9 mouse cellular contexts compared by ENCODE assay signal in the genomic region with DNA sequence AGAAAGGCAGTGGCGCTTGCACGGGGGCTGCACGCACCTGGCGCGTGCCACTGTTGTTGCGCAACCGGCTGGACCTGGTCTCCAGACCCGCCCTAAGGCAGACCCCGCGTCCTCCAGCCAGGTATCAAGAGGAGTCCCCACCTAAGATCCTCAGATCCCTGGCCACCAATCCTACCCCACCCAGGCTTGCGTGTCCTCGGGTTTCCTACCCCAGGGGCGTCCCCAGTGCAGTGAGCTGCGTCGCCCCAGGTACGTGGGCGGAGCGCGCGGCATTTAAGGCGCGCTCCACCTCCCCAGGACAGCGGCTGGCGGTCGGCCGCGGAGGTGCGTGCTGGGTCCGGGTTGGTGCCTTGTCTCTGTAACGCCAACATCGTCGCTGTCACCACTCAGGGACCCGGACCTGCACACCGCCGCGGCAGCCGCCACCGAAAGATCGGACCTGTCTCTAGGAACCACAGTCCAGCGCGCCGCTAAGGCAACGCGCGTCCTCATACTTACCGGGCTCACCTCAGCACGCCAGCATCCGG. TPM values are rescaled to one million over a fixed set of nuclear protein-coding genes. Genes with fewer than 3 reads are reported as not detected.
DNase-seq lines count a peak whose midpoint lies in the region; ATAC-seq and TF ChIP-seq lines count a peak whose summit lies in the region.
"Had no signal": no experiment of that assay in that cellular context is flagged by ENCODE, and none has a peak within 500 bp of the region (broad histone marks: within the 10 kb centered on the region; RNA-seq: fewer than 3 reads in every experiment).

A gene (plus strand): TSS at position 358 of the 527 bp plus-strand sequence.

- H3K4me3 ChIP-seq in ES-Bruce4 (ENCODE audit: low read depth, low read length) = peak within 1 kb of the TSS; percentile 63
- peak within 1 kb of the TSS; percentile 45 for H3K4me3 ChIP-seq in forebrain, embryonic 15.5 days
- peak within 1 kb of the TSS; percentile 31 for H3K4me3 ChIP-seq in liver, embryonic 11.5 days (ENCODE audit: low read depth, low read length)
- peak within 1 kb of the TSS; percentile 37 for H3K4me3 ChIP-seq in stomach, postnatal 0 days (ENCODE audit: low read depth, low read length)
- H3K4me3 ChIP-seq: erythroblast, embryonic 14.5 days had no signal

- ATAC-seq in forebrain, embryonic 15.5 days (replicated peaks) = peak; percentile 58
- ATAC-seq in liver, embryonic 11.5 days (replicated peaks; ENCODE audit: low FRiP score) = no peak
- peak; percentile 45; the same call in 1 of the 2 replicates for ATAC-seq in stomach, postnatal 0 days (ENCODE audit: low FRiP score, low TSS enrichment)

- no peaks in the 10 kb centered on the region for H3K36me3 ChIP-seq in ES-Bruce4 (ENCODE audit: control insufficient read depth, insufficient read depth, low read length, poor library complexity, severe bottlenecking)
- H3K36me3 ChIP-seq in forebrain, embryonic 15.5 days = no peaks in the 10 kb centered on the region
- H3K36me3 ChIP-seq in liver, embryonic 11.5 days (ENCODE audit: control insufficient read depth, insufficient read depth, low read length) = no peaks in the 10 kb centered on the region
- no peaks in the 10 kb centered on the region for H3K36me3 ChIP-seq in stomach, postnatal 0 days (ENCODE audit: control insufficient read depth, insufficient read depth, low read length)

- no peaks in the 10 kb centered on the region for H3K9me3 ChIP-seq in ES-Bruce4 (replicated peaks; ENCODE audit: control insufficient read depth, insufficient read depth, low read length, poor library complexity, severe bottlenecking)
- no peaks in the 10 kb centered on the region for H3K9me3 ChIP-seq in forebrain, embryonic 15.5 days
- no peaks in the 10 kb centered on the region for H3K9me3 ChIP-seq in liver, embryonic 11.5 days (ENCODE audit: control insufficient read depth, low read length)
- H3K9me3 ChIP-seq in stomach, postnatal 0 days (ENCODE audit: control insufficient read depth, low read length) = no peaks in the 10 kb centered on the region

- peak; percentile 80; the same call in 1 of the 2 replicates for TF ChIP-seq EP300 in ES-Bruce4 (IDR thresholded peaks at IDR 0.05; ENCODE audit: insufficient read depth, low read depth, low read length)
- TF ChIP-seq EP300 in stomach, postnatal 0 days (optimal IDR thresholded peaks at IDR 0.05) = no peak

- H3K9ac ChIP-seq in ES-Bruce4 (ENCODE audit: low read depth, poor library complexity, severe bottlenecking) = 0 out of 2 replicates have a peak within 1 kb of the TSS, but pooled peaks have one; percentile 16
- peak within 1 kb of the TSS; percentile 40 for H3K9ac ChIP-seq in forebrain, embryonic 15.5 days (replicated peaks)
- H3K9ac ChIP-seq in liver, embryonic 11.5 days (ENCODE audit: low read depth, low read length) = no peak within 1 kb of the TSS
- H3K9ac ChIP-seq in stomach, postnatal 0 days (ENCODE audit: low read length) = no peak within 1 kb of the TSS

- peak within 1 kb of the TSS; percentile 84 for H3K4me2 ChIP-seq in forebrain, embryonic 15.5 days (replicated peaks)
- peak within 1 kb of the TSS; percentile 64 for H3K4me2 ChIP-seq in liver, embryonic 11.5 days
- H3K4me2 ChIP-seq in stomach, postnatal 0 days (replicated peaks; ENCODE audit: low read depth) = peak within 1 kb of the TSS; percentile 76

- peaks cover 2% of the 10 kb centered on the region; the same call in 1 of the 2 replicates for H3K27me3 ChIP-seq in ES-Bruce4 (ENCODE audit: control insufficient read depth, insufficient read depth, low read length, poor library complexity, severe bottlenecking)
- peaks cover 47% of the 10 kb centered on the region for H3K27me3 ChIP-seq in forebrain, embryonic 15.5 days
- peaks cover 58% of the 10 kb centered on the region for H3K27me3 ChIP-seq in liver, embryonic 11.5 days (replicated peaks; ENCODE audit: control insufficient read depth, insufficient read depth, low read length)
- 0 out of 2 replicates have a peak, but pooled peaks cover 3% of the 10 kb centered on the region for H3K27me3 ChIP-seq in stomach, postnatal 0 days (ENCODE audit: control insufficient read depth, insufficient read depth, low read length)

- no peak for TF ChIP-seq POLR2A in ES-Bruce4 (IDR thresholded peaks at IDR 0.05; ENCODE audit: insufficient read depth, low read length)

- TF ChIP-seq CTCF in ES-Bruce4 (IDR thresholded peaks at IDR 0.05; ENCODE audit: low read depth, low read length) = no peak
- TF ChIP-seq CTCF in stomach, postnatal 0 days (IDR thresholded peaks at IDR 0.05; ENCODE audit: low read depth) = no peak

- peaks cover 1% of the 10 kb centered on the region for H3K4me1 ChIP-seq in ES-Bruce4 (ENCODE audit: control insufficient read depth, insufficient read depth, low read length)
- peaks cover 14% of the 10 kb centered on the region for H3K4me1 ChIP-seq in forebrain, embryonic 15.5 days
- no peaks in the 10 kb centered on the region for H3K4me1 ChIP-seq in liver, embryonic 11.5 days (replicated peaks; ENCODE audit: control insufficient read depth, insufficient read depth, low read length)
- no peaks in the 10 kb centered on the region for H3K4me1 ChIP-seq in stomach, postnatal 0 days (replicated peaks; ENCODE audit: control insufficient read depth, insufficient read depth)

- DNase-seq in cerebellum, postnatal 14 days = peak; percentile 23 to 26
- no peak for DNase-seq in cerebellum, adult 11-12 months
- no peak for DNase-seq in liver, embryonic 11.5 days (ENCODE audit: low spot score)
- DNase-seq in stomach, postnatal 0 days (ENCODE audit: low spot score) = peak; percentile 37
- DNase-seq in left cerebral cortex, adult 8-10 months (ENCODE audit: low spot score in 2 of 2) = no peak
- no peak for DNase-seq in lung, postnatal 14 days

- no peak within 1 kb of the TSS for H3K27ac ChIP-seq in ES-Bruce4 (ENCODE audit: insufficient read depth, low read length)
- H3K27ac ChIP-seq in forebrain, embryonic 15.5 days (replicated peaks) = no peak within 1 kb of the TSS
- no peak within 1 kb of the TSS for H3K27ac ChIP-seq in liver, embryonic 11.5 days (ENCODE audit: low read depth, low read length)
- H3K27ac ChIP-seq in stomach, postnatal 0 days (replicated peaks) = no peak within 1 kb of the TSS

- under 1% methylated on average over 48 of the region's 48 CpGs for WGBS in forebrain, embryonic 15.5 days
- WGBS in liver, embryonic 11.5 days = 4% methylated on average over 48 of the region's 48 CpGs
- WGBS in stomach, postnatal 0 days = under 1% methylated on average over 48 of the region's 48 CpGs

RNA-seq across cellular contexts. Expression of the gene that starts here (rescaled TPM):
- polyA plus RNA-seq in ES-Bruce4 (2011; ENCODE audit: insufficient read depth, insufficient read length, low read depth, missing spikeins) = 1.7 and 1.9 TPM in 2 replicates
- polyA plus RNA-seq in forebrain, embryonic 15.5 days (2015; fragmentation: Nextera tagmentation; extraction: Ambion mirVana) = 0.14 and 0.15 TPM in 2 replicates
- 0.14 TPM in 1 of 2 replicates, not detected in the other for polyA plus RNA-seq in liver, embryonic 11.5 days (2014; fragmentation: Nextera tagmentation; extraction: Ambion mirVana)
- 0.05 and 0.28 TPM in 2 replicates for polyA plus RNA-seq in stomach, postnatal 0 days (2015; fragmentation: Nextera tagmentation; extraction: Ambion mirVana)
- under 1 TPM in 2 of 4 experiments, not detected in 2; 0.30 to 0.57 TPM for total RNA-seq in left cerebral cortex, adult 8-10 months (2022)
- polyA plus RNA-seq: erythroblast, embryonic 14.5 days had no signal

Comparison
In these comparisons a context has a peak if more than half of its experiments do, and no peak if none do; other contexts are left out.
1. DNase-seq: peak in cerebellum, postnatal 14 days (2 of 2); none in cerebellum, adult 11-12 months (single experiment), liver, embryonic 11.5 days (single experiment), left cerebral cortex, adult 8-10 months (0 of 2) and lung, postnatal 14 days (single experiment).
2. Peak in ATAC-seq, H3K4me3 ChIP-seq, H3K9ac ChIP-seq and H3K4me2 ChIP-seq in forebrain, embryonic 15.5 days; RNA of the gene not detected or under 1 TPM.
3. Peak in DNase-seq, ATAC-seq, H3K4me3 ChIP-seq and H3K4me2 ChIP-seq in stomach, postnatal 0 days; RNA of the gene not detected or under 1 TPM.
4. Peak in every context shown above with its lines, with median percentiles within 50 percentile points of each other: H3K4me3 ChIP-seq and H3K4me2 ChIP-seq.